Mouse (Mus musculus): Measurements from ENCODE around the gene Fam19a5. TPM values are rescaled to one million over a fixed set of nuclear protein-coding genes. Genes with fewer than 3 reads are reported as not detected.

Gene Fam19a5
- total RNA-seq, 2 experiments from 2014 or later, result 11.3 to 11.6 TPM

- DNase-seq (ENCODE audit: low spot score in 2 of 2), result no peak
Measured at GRCm38 (mm10) chr15:87590975-87591374, 46.9 kb downstream of the Fam19a5 start.

- DNase-seq (ENCODE audit: low spot score in 2 of 2), result no peak
Measured at GRCm38 (mm10) chr15:87596731-87597130, 52.6 kb downstream of the Fam19a5 start.

- DNase-seq (ENCODE audit: low spot score in 2 of 2), result no peak
Measured at GRCm38 (mm10) chr15:87597149-87597548, 53.0 kb downstream of the Fam19a5 start.

- DNase-seq (ENCODE audit: low spot score in 2 of 2), result no peak
Measured at GRCm38 (mm10) chr15:87597766-87598165, 53.7 kb downstream of the Fam19a5 start.

- DNase-seq (ENCODE audit: low spot score in 2 of 2), result no peak
Measured at GRCm38 (mm10) chr15:87598636-87599035, 54.5 kb downstream of the Fam19a5 start.

- no peak for DNase-seq (ENCODE audit: low spot score in 2 of 2)
Measured at GRCm38 (mm10) chr15:87603316-87603715, 59.2 kb downstream of the Fam19a5 start.

- no peak for DNase-seq (ENCODE audit: low spot score in 2 of 2)
Measured at GRCm38 (mm10) chr15:87605504-87606280, 61.6 kb downstream of the Fam19a5 start.

- DNase-seq (ENCODE audit: low spot score in 2 of 2), result no peak
Measured at GRCm38 (mm10) chr15:87606702-87607101, 62.6 kb downstream of the Fam19a5 start.

- DNase-seq (ENCODE audit: low spot score in 2 of 2), result no peak
Measured at GRCm38 (mm10) chr15:87609236-87609635, 65.1 kb downstream of the Fam19a5 start.

GRCm38 (mm10) chr15:87623966-87624609, 80.0 kb downstream of the Fam19a5 start:
- DNase-seq (ENCODE audit: low spot score in 2 of 2), result peak; percentile 65 to 73

GRCm38 (mm10) chr15:87624610-87625091, 80.6 kb downstream of the Fam19a5 start:
- DNase-seq (ENCODE audit: low spot score in 2 of 2), result peak in 1 of 2 experiments; percentile 9

- peak; percentile 67 to 85 for DNase-seq (ENCODE audit: low spot score in 2 of 2)
Measured at GRCm38 (mm10) chr15:87625236-87626023, 81.3 kb downstream of the Fam19a5 start.

- no peak for DNase-seq (ENCODE audit: low spot score in 2 of 2)
Measured at GRCm38 (mm10) chr15:87635272-87635671, 91.2 kb downstream of the Fam19a5 start.

- no peak for DNase-seq (ENCODE audit: low spot score in 2 of 2)
Measured at GRCm38 (mm10) chr15:87636407-87636806, 92.3 kb downstream of the Fam19a5 start.

- no peak for DNase-seq (ENCODE audit: low spot score in 2 of 2)
Measured at GRCm38 (mm10) chr15:87637234-87637633, 93.1 kb downstream of the Fam19a5 start.

- DNase-seq (ENCODE audit: low spot score in 2 of 2), result no peak
Measured at GRCm38 (mm10) chr15:87638270-87638669, 94.2 kb downstream of the Fam19a5 start.

GRCm38 (mm10) chr15:87646313-87647061, 102.4 kb downstream of the Fam19a5 start:
- no peak for DNase-seq (ENCODE audit: low spot score in 2 of 2)

GRCm38 (mm10) chr15:87649651-87650050, 105.6 kb downstream of the Fam19a5 start:
- no peak for DNase-seq (ENCODE audit: low spot score in 2 of 2)

- no peak for DNase-seq (ENCODE audit: low spot score in 2 of 2)
Measured at GRCm38 (mm10) chr15:87654551-87654950, 110.5 kb downstream of the Fam19a5 start.

- no peak for DNase-seq (ENCODE audit: low spot score in 2 of 2)
Measured at GRCm38 (mm10) chr15:87656496-87657155, 112.5 kb downstream of the Fam19a5 start.

Data from adrenal gland, postnatal 4 days (tissue).